Mouse (Mus musculus) thymus, postnatal 4 days (tissue): Measurements from ENCODE around the gene Parp6.

Source experiments
- DNase-seq: peaks from one replicate; pipeline ENCODE4 v3.0.0; 2021

Parp6 gene

GRCm38 (mm10) chr9:59687416-59688046 lies 70.4 kb downstream of the Parp6 start:
- no peak for DNase-seq

DNA sequence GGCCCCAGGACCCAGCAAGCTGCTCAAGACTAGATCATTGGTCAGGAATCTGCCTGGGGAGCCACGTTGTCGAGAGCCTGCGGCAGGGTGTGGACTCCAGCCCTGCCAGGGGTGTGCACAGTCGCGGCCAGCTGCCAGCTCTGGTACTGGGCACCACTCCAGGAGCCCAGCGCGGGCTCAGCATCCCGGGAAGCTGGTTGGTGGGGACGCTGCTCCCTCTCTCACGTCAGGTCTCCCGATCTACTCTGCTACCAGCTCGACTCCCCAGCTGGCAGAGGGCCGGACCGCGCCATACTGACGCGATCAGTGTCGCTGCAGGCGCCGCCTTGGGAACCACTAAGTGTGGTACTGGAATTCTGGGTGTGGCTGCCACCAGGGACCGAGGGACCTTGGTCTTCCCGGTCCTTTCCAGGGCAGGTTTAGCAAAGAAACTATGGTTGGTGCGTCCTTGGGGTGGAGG lies 74.6 kb downstream of the Parp6 start:
- DNase-seq, result no peak

- DNase-seq, result no peak
Measured at GRCm38 (mm10) chr9:59692145-59692544, 75.1 kb downstream of the Parp6 start.

DNA sequence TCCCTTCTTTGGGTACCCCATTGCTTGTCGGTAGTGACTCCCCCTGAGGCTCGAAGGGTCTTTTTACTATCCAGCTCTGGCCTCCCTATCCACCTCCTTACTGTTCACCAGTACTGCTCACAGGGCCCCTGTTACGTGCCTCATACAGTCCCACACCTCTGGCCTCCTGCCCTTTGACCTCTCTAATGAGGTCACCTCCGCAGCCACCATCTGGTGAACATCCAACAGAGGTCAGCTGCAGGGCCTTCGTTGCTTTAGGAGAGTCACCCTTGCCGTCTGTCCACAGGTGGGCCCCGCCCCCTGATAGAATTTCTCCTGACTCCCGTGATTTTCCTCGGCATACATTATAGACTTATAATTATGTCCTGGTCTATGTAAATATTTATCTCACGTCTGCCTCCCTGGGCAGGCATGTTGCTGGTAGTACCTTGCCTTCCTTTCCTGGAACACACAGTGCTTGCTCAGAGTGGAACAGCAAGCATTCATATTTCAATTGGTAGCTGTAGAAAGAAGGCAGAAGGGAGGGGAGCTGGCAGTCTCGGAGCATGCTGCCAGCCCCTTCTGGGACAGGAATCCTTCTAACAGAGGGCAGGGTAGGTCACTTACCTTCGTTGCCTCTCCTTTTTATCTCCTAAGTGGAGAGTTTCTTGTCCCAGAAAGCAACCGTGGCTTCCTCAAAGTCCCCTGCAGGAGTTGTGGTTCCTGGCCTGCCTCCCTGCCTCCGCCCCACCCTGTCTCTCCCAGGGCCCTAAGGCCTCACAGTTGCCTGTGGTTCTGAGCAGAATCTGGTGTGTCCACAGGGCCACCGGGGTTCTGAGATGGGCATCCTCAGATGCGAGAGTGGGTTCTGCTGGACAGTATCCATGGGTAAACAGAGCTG lies 77.7 kb downstream of the Parp6 start:
- DNase-seq, result no peak

DNA sequence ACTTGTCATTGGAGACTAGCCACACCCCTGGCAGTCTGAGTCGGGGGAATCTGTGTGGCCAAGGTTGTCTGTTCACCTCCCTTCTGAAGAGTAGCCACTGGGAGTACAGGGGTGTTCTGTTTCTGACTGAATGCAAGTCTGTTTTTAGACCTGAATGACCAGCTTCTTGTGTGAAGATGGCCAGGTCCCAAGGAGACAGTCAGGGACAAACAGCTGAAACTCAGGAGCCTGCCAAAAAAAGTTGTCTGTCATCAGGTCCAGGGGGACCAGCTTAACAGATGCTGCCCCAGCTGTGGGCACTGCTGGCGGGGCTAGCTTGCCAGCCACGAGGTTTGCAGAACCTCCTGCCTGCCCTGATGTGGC lies 78.3 kb downstream of the Parp6 start:
- DNase-seq, result no peak

DNA sequence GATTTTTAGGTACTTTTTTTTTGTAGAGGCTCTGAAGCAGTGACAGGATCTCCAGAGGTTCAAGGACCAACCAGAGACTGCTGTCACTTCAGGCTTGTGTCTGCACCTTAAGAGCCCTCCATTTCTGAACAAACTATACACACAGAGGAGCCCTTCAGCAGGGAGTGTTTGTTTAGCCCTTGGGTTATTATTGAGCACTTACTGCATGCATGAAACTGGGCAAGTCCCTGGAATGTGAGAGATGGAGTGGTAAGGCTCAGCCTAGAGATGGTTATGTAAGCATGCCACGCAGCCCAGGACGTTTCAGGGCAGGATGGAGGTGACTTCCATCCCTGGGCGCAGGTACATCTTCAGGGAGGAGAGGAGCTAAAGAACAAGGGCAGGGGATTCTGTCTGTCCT lies 79.3 kb downstream of the Parp6 start:
- no peak for DNase-seq
